Mouse (Mus musculus) spleen, embryonic (tissue): Measurements from ENCODE around the gene Cacnb4.

Experiments
- CTCF ChIA-PET: fragments of 350-600 bp; sonication (Branson Sonifier 250); formaldehyde crosslinking; loops from one replicate; lab custom pipeline; 2022; lab: Charles Lee

Gene Cacnb4

GRCm38 (mm10) chr2:52570781-52571180, 105.8 kb downstream of the Cacnb4 start:
- CTCF ChIA-PET = interaction anchor here (0.6 kb wide), 1 partner anchor 148 kb away, joined by 15 read pairs; no protein-coding TSS in a partner anchor

GRCm38 (mm10) chr2:52570171-52570570, 106.5 kb downstream of the Cacnb4 start:
- CTCF ChIA-PET = no interaction called here

GRCm38 (mm10) chr2:52568131-52568530, 108.5 kb downstream of the Cacnb4 start:
- CTCF ChIA-PET = no interaction called here

GRCm38 (mm10) chr2:52567421-52567820, 109.2 kb downstream of the Cacnb4 start:
- CTCF ChIA-PET = interaction anchor here (0.8 kb wide), 1 partner anchor 9 kb away, joined by 4 read pairs; no protein-coding TSS in a partner anchor

- CTCF ChIA-PET = no interaction called here
Observed at GRCm38 (mm10) chr2:52563277-52563676, 113.4 kb downstream of the Cacnb4 start.

- CTCF ChIA-PET = no interaction called here
Observed at GRCm38 (mm10) chr2:52562356-52562755, 114.3 kb downstream of the Cacnb4 start.

GRCm38 (mm10) chr2:52561137-52561536, 115.5 kb downstream of the Cacnb4 start:
- CTCF ChIA-PET = no interaction called here

- CTCF ChIA-PET = no interaction called here
Observed at GRCm38 (mm10) chr2:52560266-52560665, 116.4 kb downstream of the Cacnb4 start.

- CTCF ChIA-PET = no interaction called here
Observed at GRCm38 (mm10) chr2:52558411-52558810, 118.2 kb downstream of the Cacnb4 start.

- CTCF ChIA-PET = interaction anchor here (0.6 kb wide), 1 partner anchor 481 kb away, joined by 4 read pairs; no protein-coding TSS in a partner anchor
Observed at GRCm38 (mm10) chr2:52557503-52558275, 118.9 kb downstream of the Cacnb4 start.

- CTCF ChIA-PET = interaction anchor here (0.6 kb wide), 1 partner anchor 808 kb away, joined by 3 read pairs; no protein-coding TSS in a partner anchor
Observed at GRCm38 (mm10) chr2:52556961-52557326, 119.7 kb downstream of the Cacnb4 start.

- CTCF ChIA-PET = interaction anchor here (0.6 kb wide), 1 partner anchor 807 kb away, joined by 3 read pairs; no protein-coding TSS in a partner anchor
Observed at GRCm38 (mm10) chr2:52556298-52556960, 120.2 kb downstream of the Cacnb4 start.

GRCm38 (mm10) chr2:52548401-52548800, 128.2 kb downstream of the Cacnb4 start:
- CTCF ChIA-PET = no interaction called here

- CTCF ChIA-PET = no interaction called here
Observed at GRCm38 (mm10) chr2:52547331-52547730, 129.3 kb downstream of the Cacnb4 start.

- CTCF ChIA-PET = no interaction called here
Observed at GRCm38 (mm10) chr2:52544527-52544926, 132.1 kb downstream of the Cacnb4 start.

- CTCF ChIA-PET = no interaction called here
Observed at GRCm38 (mm10) chr2:52541068-52541467, 135.6 kb downstream of the Cacnb4 start.

GRCm38 (mm10) chr2:52539318-52539717, 137.3 kb downstream of the Cacnb4 start:
- CTCF ChIA-PET = interaction anchor here (0.8 kb wide), 1 partner anchor 21 kb away, joined by 3 read pairs; no protein-coding TSS in a partner anchor

- CTCF ChIA-PET = no interaction called here
Observed at GRCm38 (mm10) chr2:52537645-52538044, 139.0 kb downstream of the Cacnb4 start.

GRCm38 (mm10) chr2:52537155-52537554, 139.5 kb downstream of the Cacnb4 start:
- CTCF ChIA-PET = no interaction called here

- CTCF ChIA-PET = no interaction called here
Observed at GRCm38 (mm10) chr2:52536511-52536910, 140.1 kb downstream of the Cacnb4 start.

- CTCF ChIA-PET = no interaction called here
Observed at GRCm38 (mm10) chr2:52533696-52534095, 142.9 kb downstream of the Cacnb4 start.

GRCm38 (mm10) chr2:52530521-52530920, 146.1 kb downstream of the Cacnb4 start:
- CTCF ChIA-PET = no interaction called here

GRCm38 (mm10) chr2:52529245-52529644, 147.4 kb downstream of the Cacnb4 start:
- CTCF ChIA-PET = no interaction called here
